Mouse (Mus musculus) C2C12 (cell line): ENCODE data around the gene Prdx3. TPM values are rescaled to one million over a fixed set of nuclear protein-coding genes. Genes with fewer than 3 reads are reported as not detected.
A peak's percentile ranks its signal among the peaks of the same experiment; 100 is the strongest.
"Not testable (repeated sequence)": the region's sequence is repeated elsewhere in the genome, so short reads cannot be mapped to it uniquely, and the experiment has no call there.

Experiments
- H3K27me3 ChIP-seq: one replicate; pipeline ENCODE4 v1.6.1; 2011; ENCODE audit not compliant: control insufficient read depth, insufficient read depth, insufficient read length
- H3K36me3 ChIP-seq: one replicate; pipeline ENCODE4 v1.6.1; 2011; ENCODE audit not compliant: control insufficient read depth, insufficient read depth
- H3K4me3 ChIP-seq: one replicate; pipeline ENCODE4 v1.5.1; 2011; ENCODE audit warnings: mild to moderate bottlenecking, control low read depth; ENCODE audit not compliant: poor library complexity, insufficient read depth, severe bottlenecking
- H3K79me2 ChIP-seq: one replicate; pipeline ENCODE4 v1.6.1; 2011; ENCODE audit not compliant: control insufficient read depth, insufficient read depth
- H3K79me3 ChIP-seq: one replicate; pipeline ENCODE4 v1.6.1; 2011; ENCODE audit warnings: low read depth, control low read depth
- H3ac ChIP-seq: one replicate; pipeline ENCODE3; 2011; ENCODE audit warnings: low read depth; ENCODE audit not compliant: control insufficient read depth, insufficient read length
- CEBPB ChIP-seq: IDR thresholded peaks from one replicate; pipeline ENCODE4 v1.6.1; 2011; ENCODE audit warnings: low read depth, mild to moderate bottlenecking, control low read depth, moderate library complexity
- CTCF ChIP-seq: IDR thresholded peaks from one replicate; pipeline ENCODE4 v1.5.1; 2011; ENCODE audit not compliant: control insufficient read depth, insufficient read depth, insufficient read length
- FOSL1 ChIP-seq: IDR thresholded peaks from one replicate; pipeline ENCODE4 v1.8.0; 2011; ENCODE audit warnings: mild to moderate bottlenecking, low read length; ENCODE audit not compliant: poor library complexity, insufficient read depth, severe bottlenecking
- MAX ChIP-seq: IDR thresholded peaks from one replicate; pipeline ENCODE4 v1.6.1; 2011; ENCODE audit warnings: mild to moderate bottlenecking, control low read depth
- MYOD1 ChIP-seq: IDR thresholded peaks from one replicate; pipeline ENCODE4 v1.6.1; 2011; ENCODE audit warnings: low read depth; ENCODE audit not compliant: control insufficient read depth, insufficient read length
- MYOG ChIP-seq: IDR thresholded peaks from one replicate; pipeline ENCODE4 v1.6.1; 2011; ENCODE audit not compliant: control insufficient read depth, insufficient read length; ENCODE audit errors: extremely low read depth
- USF1 ChIP-seq: IDR thresholded peaks from one replicate; pipeline ENCODE4 v1.6.1; 2011; ENCODE audit warnings: low read depth, mild to moderate bottlenecking, control low read depth, moderate library complexity
- polyA plus RNA-seq: library from polyadenylated mRNA; unstranded; fragments of >200 nt; fragmentation: generic; extraction: Trizol; gene quantifications from one replicate; pipeline ENCODE4 v1.2.1, GENCODE M21; 2012; ENCODE audit warnings: missing spikeins

The Prdx3 gene
- polyA plus RNA-seq, 1 experiment: 83.1 TPM

DNA sequence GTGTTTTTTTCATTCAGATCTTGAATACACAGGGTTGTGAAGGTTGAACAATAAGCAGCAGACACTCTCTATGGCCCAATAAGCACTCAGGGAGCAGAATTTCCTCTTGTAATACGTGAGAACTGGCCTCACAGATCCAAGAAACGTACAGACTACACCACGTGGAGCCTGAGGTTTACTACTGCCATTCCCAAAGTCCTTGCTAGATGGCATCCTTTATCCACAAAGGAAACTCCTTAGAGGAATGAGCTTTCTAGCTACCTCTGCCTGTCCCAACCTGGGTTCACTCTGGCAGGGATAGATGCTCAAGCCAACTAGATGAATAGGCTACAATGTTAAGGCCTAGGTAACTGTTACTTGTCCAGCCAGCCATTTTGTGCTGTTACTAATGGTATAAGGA lies 8.8 kb upstream of the Prdx3 start:
- H3K4me3 ChIP-seq: no peak overlapping the region
- H3K27me3 ChIP-seq: no peaks in the 10 kb centered on the region
- no peaks in the 10 kb centered on the region for H3K79me3 ChIP-seq
- no peaks in the 10 kb centered on the region for H3K36me3 ChIP-seq
- no peak overlapping the region for H3ac ChIP-seq
- no peaks in the 10 kb centered on the region for H3K79me2 ChIP-seq
- no peak for TF ChIP-seq MYOD1
- peak; percentile 37 for TF ChIP-seq USF1

DNA sequence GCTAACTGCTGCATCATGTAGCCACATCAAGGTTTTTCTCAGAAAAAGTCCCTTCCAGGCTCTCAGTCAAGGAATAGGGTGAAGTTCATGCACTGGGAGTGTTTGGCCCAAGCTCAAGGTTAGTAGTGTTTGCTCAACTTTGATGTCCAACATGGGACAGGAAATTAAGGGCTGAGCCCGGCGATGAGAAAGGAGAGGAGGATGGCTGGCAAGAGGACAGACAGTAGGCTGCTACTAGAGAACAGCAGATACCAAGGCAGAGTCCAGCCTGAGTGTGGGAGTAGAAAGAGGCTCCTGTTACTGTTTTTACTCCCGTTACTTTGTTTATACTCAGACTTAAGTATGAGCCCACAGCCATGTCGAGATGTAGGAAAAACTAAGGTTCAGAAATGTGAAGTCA lies 855 bp downstream of the Prdx3 start:
- H3ac ChIP-seq: peak overlapping the region; percentile 83
- H3K79me2 ChIP-seq: peaks cover 18% of the 10 kb centered on the region
- H3K79me3 ChIP-seq: peaks cover 9% of the 10 kb centered on the region
- H3K4me3 ChIP-seq: peak overlapping the region; percentile 65
- no peak for TF ChIP-seq MYOD1
- TF ChIP-seq MAX: no peak
- no peak for TF ChIP-seq CEBPB
- no peak for TF ChIP-seq USF1
- no peak for TF ChIP-seq MYOG
- no peak for TF ChIP-seq CTCF
- H3K27me3 ChIP-seq: no peaks in the 10 kb centered on the region
- peaks cover 34% of the 10 kb centered on the region for H3K36me3 ChIP-seq

DNA sequence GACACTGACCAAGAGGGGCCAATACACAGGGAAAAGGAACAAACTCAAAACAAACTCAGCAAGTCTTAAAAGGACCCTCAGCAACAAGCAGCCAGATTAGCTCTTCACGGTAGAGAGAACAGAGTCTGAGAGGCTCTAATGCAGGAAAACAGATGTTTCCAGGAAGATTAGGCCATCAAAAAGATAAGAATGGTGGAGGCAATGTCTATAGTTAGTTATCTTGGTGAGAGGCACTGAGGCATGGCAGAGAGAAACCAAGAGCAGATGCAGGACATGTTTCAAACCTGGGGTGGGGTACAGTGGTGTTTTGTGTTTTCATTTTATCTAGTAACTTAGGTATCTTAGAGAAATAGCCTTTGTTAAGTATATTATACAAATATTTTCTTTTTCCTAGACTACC lies 2.1 kb downstream of the Prdx3 start:
- H3K79me2 ChIP-seq: peaks cover 18% of the 10 kb centered on the region
- peaks cover 40% of the 10 kb centered on the region for H3K36me3 ChIP-seq
- H3K4me3 ChIP-seq: no peak overlapping the region
- peaks cover 9% of the 10 kb centered on the region for H3K79me3 ChIP-seq
- H3ac ChIP-seq: no peak overlapping the region
- no peaks in the 10 kb centered on the region for H3K27me3 ChIP-seq
- TF ChIP-seq MYOG (no peak), MYOD1 (no peak), USF1 (no peak), FOSL1 (no peak), CTCF (no peak), CEBPB (no peak), MAX (no peak)

DNA sequence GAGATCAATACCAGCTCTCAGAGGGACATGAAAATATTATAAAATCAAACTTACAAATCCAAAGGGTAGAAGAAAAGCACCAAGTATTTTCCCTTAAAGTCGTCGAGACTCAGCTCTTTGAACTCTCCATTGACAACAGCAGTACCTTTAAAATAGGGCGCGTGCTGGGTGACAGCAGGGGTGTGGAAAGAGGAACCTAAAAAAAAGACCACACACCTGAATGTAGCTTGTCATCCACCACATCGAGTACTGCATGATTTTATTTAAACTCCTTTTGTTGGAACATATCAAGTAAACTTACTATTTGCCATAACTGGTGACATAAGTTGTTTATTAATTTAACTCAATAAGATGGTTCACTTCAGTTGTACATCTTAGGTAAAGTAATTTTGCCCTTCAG lies 3.0 kb downstream of the Prdx3 start:
- H3ac ChIP-seq: no peak overlapping the region
- peaks cover 45% of the 10 kb centered on the region for H3K36me3 ChIP-seq
- H3K27me3 ChIP-seq: no peaks in the 10 kb centered on the region
- peaks cover 9% of the 10 kb centered on the region for H3K79me3 ChIP-seq
- H3K79me2 ChIP-seq: peaks cover 18% of the 10 kb centered on the region
- no peak overlapping the region for H3K4me3 ChIP-seq
- no peak for TF ChIP-seq MYOG
- TF ChIP-seq CEBPB: no peak
- no peak for TF ChIP-seq FOSL1
- no peak for TF ChIP-seq MYOD1
- no peak for TF ChIP-seq USF1
- no peak for TF ChIP-seq MAX
- TF ChIP-seq CTCF: no peak

DNA sequence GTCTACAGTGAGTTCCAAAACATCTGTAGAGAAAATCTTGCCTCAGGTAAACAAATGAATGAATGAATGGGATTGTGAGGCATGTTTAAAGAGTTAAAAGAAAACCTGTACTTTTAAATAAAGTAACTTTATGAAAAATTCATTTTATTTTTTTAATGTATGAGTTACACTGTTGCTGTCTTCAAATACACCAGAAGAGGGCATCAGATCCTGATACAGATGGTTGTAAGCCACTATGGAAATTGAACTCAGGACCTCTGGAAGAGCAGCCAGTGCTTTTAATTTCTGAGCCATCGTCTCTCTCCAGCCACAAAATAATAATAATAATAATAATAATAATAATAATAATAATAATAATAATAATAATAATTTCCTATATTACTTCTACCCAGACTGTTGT lies 3.9 kb downstream of the Prdx3 start:
- no peak for TF ChIP-seq MYOG
- TF ChIP-seq CTCF: no peak
- TF ChIP-seq MYOD1: no peak
- no peak for TF ChIP-seq CEBPB
- TF ChIP-seq USF1: no peak
- no peak for TF ChIP-seq FOSL1
- TF ChIP-seq MAX: no peak
- peaks cover 45% of the 10 kb centered on the region for H3K36me3 ChIP-seq
- no peak overlapping the region for H3ac ChIP-seq
- H3K27me3 ChIP-seq: no peaks in the 10 kb centered on the region
- H3K79me3 ChIP-seq: peaks cover 9% of the 10 kb centered on the region
- H3K79me2 ChIP-seq: peaks cover 18% of the 10 kb centered on the region
- no peak overlapping the region for H3K4me3 ChIP-seq

DNA sequence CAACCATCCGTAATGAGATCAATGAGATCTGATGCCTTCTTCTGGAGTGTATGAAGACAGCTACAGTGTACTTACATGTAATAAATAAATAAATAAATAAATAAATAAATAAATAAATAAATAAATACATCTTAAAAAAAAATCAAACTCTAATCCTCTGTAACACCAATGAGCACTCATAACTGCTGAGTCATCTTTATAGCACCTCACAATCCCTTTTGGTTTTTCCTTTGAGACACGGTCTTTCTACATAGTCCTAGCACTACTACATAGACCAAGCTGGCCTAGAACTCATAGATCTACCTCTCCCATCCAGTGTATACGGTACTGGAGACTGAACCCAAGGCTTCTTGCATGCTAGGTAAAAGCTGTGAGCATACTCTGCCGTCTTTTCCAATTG lies 8.2 kb downstream of the Prdx3 start:
- H3K79me2 ChIP-seq, H3K27me3 ChIP-seq, H3K79me3 ChIP-seq, H3ac ChIP-seq, H3K4me3 ChIP-seq: not testable (repeated sequence)
- peaks cover 47% of the 10 kb centered on the region for H3K36me3 ChIP-seq
